Mouse (Mus musculus) adrenal gland, adult 18-20 months (tissue): ENCODE data around the gene Ss18l2. TPM values are rescaled to one million over a fixed set of nuclear protein-coding genes. Genes with fewer than 3 reads are reported as not detected.
A peak's percentile ranks its signal among the peaks of the same experiment; 100 is the strongest.

Experiments
- DNase-seq, 2 experiments: peaks; one replicate each; pipeline ENCODE4 v3.0.0; 2021 to 2022; ENCODE audit warnings: low spot score in 2 of 2
- total RNA-seq, 2 experiments: library from RNA; stranded (reverse); gene quantifications; 1 replicate in 1 of 2; 2 replicates in 1 of 2; pipeline ENCODE4 v1.2.3; 2021

Ss18l2 gene
- total RNA-seq, 2 experiments from 2014 or later, result 40.8 to 44.5 TPM

- peak in 1 of 2 experiments; percentile 23 for DNase-seq
Measured at GRCm38 (mm10) chr9:121757835-121758814, 48.0 kb downstream of the Ss18l2 start.

- peak; percentile 49 to 58 for DNase-seq
Measured at GRCm38 (mm10) chr9:121759091-121760081, 49.3 kb downstream of the Ss18l2 start, which contains the start of gene Zfp651. Gene Zfp651 (plus strand): TSS chr9:121759330.

- DNase-seq, result peak; percentile 60 to 64
Measured at GRCm38 (mm10) chr9:121760271-121761090, 50.4 kb downstream of the Ss18l2 start.

- peak in 1 of 2 experiments; percentile 31 for DNase-seq
Measured at GRCm38 (mm10) chr9:121761091-121761665, 51.0 kb downstream of the Ss18l2 start.

- DNase-seq, result peak in 1 of 2 experiments; percentile 22
Measured at GRCm38 (mm10) chr9:121761787-121762186, 51.7 kb downstream of the Ss18l2 start.

GRCm38 (mm10) chr9:121762248-121762647, 52.1 kb downstream of the Ss18l2 start:
- DNase-seq, result peak in 1 of 2 experiments; percentile 22

GRCm38 (mm10) chr9:121762761-121763160, 52.6 kb downstream of the Ss18l2 start:
- DNase-seq, result peak in 1 of 2 experiments; percentile 20

Other genes with a start within 250 kb of the Ss18l2 start
- gene Cck, start 214.6 kb upstream of the Ss18l2 start, total RNA-seq, result 1 to 10 TPM in 1 of 2 experiments, under 1 TPM in 1; 0.77 to 2.7 TPM
- not detected for gene Lyzl4, start 68.2 kb upstream of the Ss18l2 start, total RNA-seq
- gene Vipr1, start 67.6 kb upstream of the Ss18l2 start, total RNA-seq, result under 1 TPM; 0.30 to 0.67 TPM
- gene Sec22c, start 4.8 kb upstream of the Ss18l2 start, total RNA-seq, result 1 to 10 TPM; 4.0 to 4.3 TPM
- gene Nktr, start 8.8 kb downstream of the Ss18l2 start, total RNA-seq, result 10 to 100 TPM; 61.9 to 62.7 TPM
- gene Zfp651, start 49.0 kb downstream of the Ss18l2 start, total RNA-seq, result 10 to 100 TPM; 22.8 to 32.5 TPM
- gene Klhl40, start 67.3 kb downstream of the Ss18l2 start, total RNA-seq, result under 1 TPM in 1 of 2 experiments, not detected in 1; 0.32 TPM
- gene Hhatl, start 82.2 kb downstream of the Ss18l2 start, total RNA-seq, result not detected
- gene Ccdc13, start 129.1 kb downstream of the Ss18l2 start, total RNA-seq, result under 1 TPM; 0.70 to 0.93 TPM
- 100 to 1,000 TPM in 1 of 2 experiments, 10 to 100 TPM in 1; 89.4 to 116 TPM for gene Higd1a, start 148.0 kb downstream of the Ss18l2 start, total RNA-seq
- 1 to 10 TPM; 1.8 to 2.1 TPM for gene Ackr2, start 188.0 kb downstream of the Ss18l2 start, total RNA-seq
- gene Cyp8b1, start 206.0 kb downstream of the Ss18l2 start, total RNA-seq, result under 1 TPM; 0.61 to 0.70 TPM
- 1 to 10 TPM in 1 of 2 experiments, under 1 TPM in 1; 0.48 to 1.3 TPM for gene Fam198a, start 240.7 kb downstream of the Ss18l2 start, total RNA-seq